Mouse (Mus musculus): Measurements from ENCODE around the gene Fkrp. TPM values are rescaled to one million over a fixed set of nuclear protein-coding genes. Genes with fewer than 3 reads are reported as not detected.

The Fkrp gene
- polyA plus RNA-seq, 1 experiment from 2014 or later = 24.0 TPM

- Histone ChIP-seq H3K27ac (peak overlapping the region; percentile 72), H3K4me3 (peak overlapping the region; percentile 47), H3K4me1 (peaks cover 44% of the 10 kb centered on the region), H3K27me3 (peaks cover 35% of the 10 kb centered on the region), H3K4me2 (peak overlapping the region; percentile 77), H3K9ac (peak overlapping the region; percentile 67), H3K36me3 (ENCODE audit: poor library complexity, severe bottlenecking) (peaks cover 41% of the 10 kb centered on the region), H3K9me3 (replicated peaks) (no peaks in the 10 kb centered on the region)
- peak; percentile 39 for ATAC-seq
- 5% methylated on average over 90 of the region's 90 CpGs for WGBS
Measured at GRCm38 (mm10) chr7:16810920-16811648, 5.4 kb downstream of the Fkrp start.

GRCm38 (mm10) chr7:16810399-16810919 is 6.1 kb downstream of the Fkrp start:
- ATAC-seq = no peak
- Histone ChIP-seq H3K27me3 (peaks cover 35% of the 10 kb centered on the region), H3K4me3 (peak overlapping the region; percentile 47), H3K4me2 (peak overlapping the region; percentile 77), H3K36me3 (ENCODE audit: poor library complexity, severe bottlenecking) (peaks cover 41% of the 10 kb centered on the region), H3K9me3 (replicated peaks) (no peaks in the 10 kb centered on the region), H3K4me1 (peaks cover 39% of the 10 kb centered on the region), H3K9ac (peak overlapping the region; percentile 67), H3K27ac (no peak overlapping the region; the same call in 1 of the 2 replicates)
- WGBS = 61% methylated on average over 28 of the region's 28 CpGs

- peaks cover 31% of the 10 kb centered on the region for H3K4me1 ChIP-seq
- 0 out of 2 replicates have a peak, but pooled peaks have one; percentile 22 for ATAC-seq
- H3K4me3 ChIP-seq = peak overlapping the region; percentile 4; the same call in 1 of the 2 replicates
- no peak overlapping the region for H3K9ac ChIP-seq
- WGBS = 28% methylated on average over 10 of the region's 10 CpGs
- no peak overlapping the region; the same call in 1 of the 2 replicates for H3K27ac ChIP-seq
- peaks cover 41% of the 10 kb centered on the region for H3K36me3 ChIP-seq (ENCODE audit: poor library complexity, severe bottlenecking)
- peaks cover 35% of the 10 kb centered on the region for H3K27me3 ChIP-seq
- H3K9me3 ChIP-seq (replicated peaks) = no peaks in the 10 kb centered on the region
- H3K4me2 ChIP-seq = peak overlapping the region; percentile 77
Measured at GRCm38 (mm10) chr7:16809739-16810138, 6.8 kb downstream of the Fkrp start.

GRCm38 (mm10) chr7:16808647-16809046 is 7.9 kb downstream of the Fkrp start:
- no peak for ATAC-seq

GRCm38 (mm10) chr7:16807936-16808335 is 8.6 kb downstream of the Fkrp start:
- 89% methylated on average over 9 of the region's 9 CpGs for WGBS
- H3K4me2 ChIP-seq = no peak overlapping the region
- H3K9me3 ChIP-seq (replicated peaks) = no peaks in the 10 kb centered on the region
- ATAC-seq = no peak
- H3K36me3 ChIP-seq (ENCODE audit: poor library complexity, severe bottlenecking) = peaks cover 35% of the 10 kb centered on the region
- no peak overlapping the region for H3K9ac ChIP-seq
- peaks cover 31% of the 10 kb centered on the region for H3K27me3 ChIP-seq
- H3K27ac ChIP-seq = no peak overlapping the region
- no peak overlapping the region for H3K4me3 ChIP-seq
- peaks cover 26% of the 10 kb centered on the region for H3K4me1 ChIP-seq

More at GRCm38 (mm10) chr7:16808647-16809046, 7.9 kb downstream of the Fkrp start:
- peaks cover 35% of the 10 kb centered on the region for H3K27me3 ChIP-seq
- H3K9me3 ChIP-seq (replicated peaks) = no peaks in the 10 kb centered on the region
- peaks cover 26% of the 10 kb centered on the region for H3K4me1 ChIP-seq
- no peak overlapping the region for H3K4me2 ChIP-seq
- WGBS = 89% methylated on average over 9 of the region's 9 CpGs
- no peak overlapping the region for H3K9ac ChIP-seq
- H3K36me3 ChIP-seq (ENCODE audit: poor library complexity, severe bottlenecking) = peaks cover 35% of the 10 kb centered on the region
- no peak overlapping the region for H3K27ac ChIP-seq
- H3K4me3 ChIP-seq = no peak overlapping the region

- Histone ChIP-seq H3K9me3 (replicated peaks) (no peaks in the 10 kb centered on the region), H3K4me1 (no peaks in the 10 kb centered on the region), H3K27me3 (no peaks in the 10 kb centered on the region), H3K36me3 (ENCODE audit: poor library complexity, severe bottlenecking) (peaks cover 27% of the 10 kb centered on the region), H3K9ac (no peak overlapping the region), H3K4me2 (no peak overlapping the region), H3K4me3 (no peak overlapping the region), H3K27ac (no peak overlapping the region)
- 33% methylated on average over 8 of the region's 8 CpGs for WGBS
- 0 out of 2 replicates have a peak, but pooled peaks have one; percentile 27 for ATAC-seq
Measured at GRCm38 (mm10) chr7:16804409-16805028, 12.0 kb downstream of the Fkrp start.

GRCm38 (mm10) chr7:16794886-16795285 is 21.6 kb downstream of the Fkrp start:
- WGBS = 92% methylated on average over 5 of the region's 5 CpGs
- Histone ChIP-seq H3K9ac (no peak overlapping the region), H3K36me3 (ENCODE audit: poor library complexity, severe bottlenecking) (peaks cover 29% of the 10 kb centered on the region), H3K27ac (no peak overlapping the region), H3K4me2 (no peak overlapping the region), H3K9me3 (replicated peaks) (no peaks in the 10 kb centered on the region), H3K4me1 (no peaks in the 10 kb centered on the region), H3K27me3 (no peaks in the 10 kb centered on the region), H3K4me3 (no peak overlapping the region)
- ATAC-seq = no peak

GRCm38 (mm10) chr7:16793010-16793725 is 23.4 kb downstream of the Fkrp start:
- 95% methylated on average over 19 of the region's 19 CpGs for WGBS

GRCm38 (mm10) chr7:16792316-16792715 is 24.2 kb downstream of the Fkrp start:
- 90% methylated on average over 5 of the region's 5 CpGs for WGBS
- no peak for ATAC-seq

More at GRCm38 (mm10) chr7:16793010-16793725, 23.4 kb downstream of the Fkrp start:
- no peaks in the 10 kb centered on the region for H3K4me1 ChIP-seq
- H3K9ac ChIP-seq = no peak overlapping the region
- H3K4me3 ChIP-seq = no peak overlapping the region
- no peak for ATAC-seq
- H3K36me3 ChIP-seq (ENCODE audit: poor library complexity, severe bottlenecking) = peaks cover 28% of the 10 kb centered on the region
- no peak overlapping the region for H3K27ac ChIP-seq
- H3K4me2 ChIP-seq = no peak overlapping the region
- no peaks in the 10 kb centered on the region for H3K27me3 ChIP-seq
- H3K9me3 ChIP-seq (replicated peaks) = no peaks in the 10 kb centered on the region

GRCm38 (mm10) chr7:16785541-16786083 is 30.9 kb downstream of the Fkrp start:
- Histone ChIP-seq H3K27me3 (peaks cover 3% of the 10 kb centered on the region; the same call in 1 of the 2 replicates), H3K36me3 (ENCODE audit: poor library complexity, severe bottlenecking) (peaks cover 4% of the 10 kb centered on the region; the same call in 1 of the 2 replicates), H3K27ac (no peak overlapping the region), H3K4me1 (peaks cover 43% of the 10 kb centered on the region), H3K9me3 (replicated peaks) (no peaks in the 10 kb centered on the region), H3K4me2 (no peak overlapping the region), H3K4me3 (no peak overlapping the region), H3K9ac (no peak overlapping the region)
- WGBS = 92% methylated on average over 8 of the region's 8 CpGs
- no peak for ATAC-seq

More at GRCm38 (mm10) chr7:16792316-16792715, 24.2 kb downstream of the Fkrp start:
- H3K9ac ChIP-seq = no peak overlapping the region
- H3K27ac ChIP-seq = no peak overlapping the region
- H3K4me1 ChIP-seq = no peaks in the 10 kb centered on the region
- H3K27me3 ChIP-seq = no peaks in the 10 kb centered on the region
- H3K4me2 ChIP-seq = no peak overlapping the region
- H3K36me3 ChIP-seq (ENCODE audit: poor library complexity, severe bottlenecking) = peaks cover 19% of the 10 kb centered on the region
- H3K4me3 ChIP-seq = no peak overlapping the region
- no peaks in the 10 kb centered on the region for H3K9me3 ChIP-seq (replicated peaks)

GRCm38 (mm10) chr7:16784498-16784976 is 32.0 kb downstream of the Fkrp start:
- ATAC-seq = no peak
- H3K4me2 ChIP-seq = peak overlapping the region; percentile 100
- H3K9me3 ChIP-seq (replicated peaks) = no peaks in the 10 kb centered on the region
- no peak overlapping the region for H3K27ac ChIP-seq
- no peak overlapping the region for H3K9ac ChIP-seq
- peaks cover 3% of the 10 kb centered on the region; the same call in 1 of the 2 replicates for H3K27me3 ChIP-seq
- WGBS = 65% methylated on average over 10 of the region's 10 CpGs
- H3K4me1 ChIP-seq = peaks cover 44% of the 10 kb centered on the region
- H3K4me3 ChIP-seq = no peak overlapping the region
- H3K36me3 ChIP-seq (ENCODE audit: poor library complexity, severe bottlenecking) = peaks cover 4% of the 10 kb centered on the region; the same call in 1 of the 2 replicates

Measured in forebrain, embryonic 13.5 days (tissue).